Mouse (Mus musculus) CH12.LX (cell line): ENCODE measurements around the gene Lca5.

Source experiments
- CTCF ChIP-seq, 2 experiments: IDR thresholded peaks in 1 of 2; conservative IDR thresholded peaks in 1 of 2; 2 replicates each; pipeline ENCODE4 v1.5.1; 2011 to 2012; ENCODE audit warnings: low read depth in 2 of 2, low read length in 2 of 2, improper control_type of control experiment in 1 of 2, inconsistent platforms in 1 of 2, mild to moderate bottlenecking in 1 of 2, moderate library complexity in 1 of 2
- EP300 ChIP-seq: IDR thresholded peaks from 2 replicates; pipeline ENCODE4 v1.6.1; 2011; ENCODE audit warnings: low read length, improper control_type of control experiment
- GABPA ChIP-seq: IDR thresholded peaks from 2 replicates; pipeline ENCODE4 v1.6.1; 2012; ENCODE audit warnings: low read depth, low read length, improper control_type of control experiment, inconsistent platforms; ENCODE audit not compliant: insufficient replicate concordance
- MEF2A ChIP-seq: IDR thresholded peaks from 2 replicates; pipeline ENCODE4 v1.6.1; 2014; ENCODE audit warnings: low read depth, mild to moderate bottlenecking, inconsistent platforms, low read length, improper control_type of control experiment, borderline replicate concordance
- MYC ChIP-seq: IDR thresholded peaks from 2 replicates; pipeline ENCODE4 v1.6.1; 2011; ENCODE audit warnings: low read depth, mild to moderate bottlenecking, improper control_type of control experiment, low read length
- POLR2A ChIP-seq: IDR thresholded peaks from 2 replicates; pipeline ENCODE4 v1.6.1; 2011; ENCODE audit warnings: low read depth, mild to moderate bottlenecking, improper control_type of control experiment, low read length
- TCF12 ChIP-seq: IDR thresholded peaks from 2 replicates; pipeline ENCODE4 v1.6.1; 2014; ENCODE audit warnings: low read depth, mild to moderate bottlenecking, inconsistent platforms, low read length, improper control_type of control experiment
- USF1 ChIP-seq: IDR thresholded peaks from 2 replicates; pipeline ENCODE4 v1.6.1; 2014; ENCODE audit warnings: low read depth, mild to moderate bottlenecking, inconsistent platforms, low read length, improper control_type of control experiment

- no peak for TF ChIP-seq CTCF (conservative IDR thresholded peaks at IDR 0.05 in 1 of 2, IDR thresholded peaks at IDR 0.05 in 1 of 2; ENCODE audit: low read depth in 2 of 2, low read length in 2 of 2)
- TF ChIP-seq POLR2A, result no peak
- no peak for TF ChIP-seq TCF12
- TF ChIP-seq USF1, result no peak
- TF ChIP-seq EP300, result no peak
- no peak for TF ChIP-seq MYC
- no peak for TF ChIP-seq MEF2A
- no peak for TF ChIP-seq GABPA
These were observed 45.5 kb downstream of the Lca5 start for GRCm38 (mm10) chr9:83395456-83395855.
